Mouse (Mus musculus) liver, adult 2 months (tissue): ENCODE results near the gene Me1.

ENCODE experiments used
- CTCF ChIP-seq: fragments of 200-500 bp; IDR thresholded peaks from 2 replicates; pipeline ENCODE4 v1.5.1; 2011; ENCODE audit warnings: low read depth, low read length, control low read depth
- POLR2A ChIP-seq: fragments of 200-500 bp; IDR thresholded peaks from 2 replicates; pipeline ENCODE4 v1.6.1; 2011; ENCODE audit warnings: low read length, control low read depth; ENCODE audit not compliant: insufficient read depth; ENCODE audit errors: extremely low read depth

DNA sequence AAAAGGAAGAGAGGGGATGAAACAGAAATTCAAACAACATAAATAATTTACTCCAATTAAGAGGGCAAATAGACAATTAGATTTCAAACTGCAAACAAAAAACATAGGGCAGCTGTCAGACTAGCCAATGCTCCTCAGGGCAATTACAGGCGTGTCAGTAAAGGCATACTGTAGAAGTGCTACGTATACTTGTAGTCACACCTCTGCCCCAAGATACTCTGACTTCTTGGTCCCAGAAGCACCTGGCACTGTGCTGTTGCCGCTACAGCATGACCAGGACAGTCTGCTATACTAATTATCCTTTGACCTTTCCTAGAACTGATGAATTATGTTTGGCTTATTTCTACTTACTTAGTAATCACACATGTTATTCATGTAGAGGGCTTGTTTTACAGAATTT, 44.5 kb downstream of the Me1 start:
- TF ChIP-seq CTCF: no peak
- no peak for TF ChIP-seq POLR2A
